Mouse (Mus musculus) olfactory bulb, adult 2 months (tissue): ENCODE results near the gene Xpo6.

Source experiments
- CTCF ChIP-seq: fragments of 200-500 bp; IDR thresholded peaks from 2 replicates; pipeline ENCODE4 v1.5.1; 2012; ENCODE audit warnings: low read depth, mild to moderate bottlenecking, low read length, moderate library complexity; ENCODE audit not compliant: insufficient read depth
- POLR2A ChIP-seq: fragments of 200-500 bp; IDR thresholded peaks from 2 replicates; pipeline ENCODE4 v1.6.1; 2012; ENCODE audit warnings: mild to moderate bottlenecking, low read depth, low read length, moderate library complexity; ENCODE audit not compliant: insufficient read depth

DNA sequence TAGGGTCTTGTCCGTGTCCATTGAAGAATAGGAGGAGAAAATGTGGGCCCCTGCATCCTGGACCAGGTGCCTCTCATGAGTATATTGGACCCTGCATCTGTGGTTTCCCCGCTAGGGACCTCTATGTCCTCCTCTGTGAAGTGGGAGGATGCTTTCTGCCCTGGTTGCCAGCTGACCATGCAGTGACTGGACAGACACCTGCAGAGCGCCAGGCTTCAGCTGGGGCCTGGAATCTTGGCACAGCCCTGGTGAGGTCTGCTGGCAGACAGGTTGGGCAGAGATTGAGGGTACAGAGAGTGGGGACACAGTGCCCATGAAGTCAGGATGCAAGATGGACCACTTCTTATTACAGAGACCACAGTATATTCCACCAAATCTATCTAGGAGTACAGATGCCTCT, 49.7 kb upstream of the Xpo6 start:
- TF ChIP-seq CTCF = no peak
- no peak for TF ChIP-seq POLR2A
